Mouse (Mus musculus) brain, embryonic 14.5 days (tissue): Measurements from ENCODE around the gene Vwa7.
"Not testable (repeated sequence)": the region's sequence is repeated elsewhere in the genome, so short reads cannot be mapped to it uniquely, and the experiment has no call there.

ENCODE experiments used
- CTCF ChIP-seq: fragments of 200-500 bp; IDR thresholded peaks from 2 replicates; pipeline ENCODE4 v1.5.1; 2012; ENCODE audit warnings: inconsistent platforms, mild to moderate bottlenecking, moderate library complexity, borderline replicate concordance; ENCODE audit not compliant: insufficient read depth, insufficient read length; ENCODE audit errors: extremely low read depth
- POLR2A ChIP-seq: fragments of 200-500 bp; IDR thresholded peaks from 2 replicates; pipeline ENCODE4 v1.6.1; 2012; ENCODE audit warnings: mild to moderate bottlenecking, inconsistent platforms, borderline replicate concordance; ENCODE audit not compliant: poor library complexity, insufficient read depth, insufficient read length, severe bottlenecking; ENCODE audit errors: extremely low read depth

DNA sequence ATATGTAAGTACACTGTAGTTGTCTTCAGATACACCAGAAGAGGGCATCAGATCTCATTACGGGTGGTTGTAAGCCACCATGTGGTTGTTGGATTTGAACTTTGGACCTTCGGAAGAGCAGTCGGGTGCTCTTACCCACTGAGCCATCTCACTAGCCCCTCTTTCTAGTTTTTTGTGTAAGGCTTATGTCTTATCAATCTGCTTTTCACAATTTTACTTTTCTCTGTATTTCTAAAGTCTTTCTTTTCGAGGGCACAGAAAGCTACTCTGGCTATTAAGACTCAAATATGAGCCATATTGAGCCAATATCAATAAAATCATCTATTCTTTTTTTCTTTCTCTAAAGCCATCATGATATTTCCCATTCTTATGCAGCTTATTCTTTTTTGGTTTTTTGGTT lies 21.2 kb upstream of the Vwa7 start:
- not testable (repeated sequence) for TF ChIP-seq CTCF, POLR2A
